ENCODE assay signal across 12 mouse cellular contexts in the genomic region with DNA sequence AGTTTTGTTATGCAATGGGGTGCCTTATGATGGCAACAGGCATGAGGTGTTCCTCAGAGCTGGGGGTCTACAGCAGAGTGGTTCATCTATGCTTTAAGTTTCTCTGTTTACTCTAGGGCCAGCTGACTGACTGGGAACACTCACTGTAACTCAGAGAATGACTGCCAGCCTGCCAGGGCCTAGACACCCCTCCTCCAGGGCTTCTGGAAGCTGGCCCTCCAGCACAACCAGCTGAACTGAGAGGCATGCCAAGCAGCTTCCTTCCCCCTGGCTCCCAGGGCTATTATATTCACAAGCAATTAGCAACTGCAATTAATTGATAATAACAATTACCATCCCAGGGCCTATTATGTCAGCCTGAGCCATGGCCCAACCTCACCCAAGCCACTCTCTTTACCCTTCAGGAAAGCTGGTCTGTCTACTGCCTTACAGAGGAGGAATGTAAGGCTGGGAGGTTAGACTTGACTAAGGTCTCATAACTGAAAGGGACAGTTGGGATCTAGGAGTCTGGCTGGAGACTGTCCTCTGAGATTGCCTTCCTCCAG. TPM values are rescaled to one million over a fixed set of nuclear protein-coding genes. Genes with fewer than 3 reads are reported as not detected.
DNase-seq lines count a peak whose midpoint lies in the region; ATAC-seq and TF ChIP-seq lines count a peak whose summit lies in the region.
"Had no signal": no experiment of that assay in that cellular context is flagged by ENCODE, and none has a peak within 500 bp of the region (broad histone marks: within the 10 kb centered on the region; RNA-seq: fewer than 3 reads in every experiment).

No protein-coding gene starts in this region.

- peak; percentile 23 to 32 for DNase-seq in heart, adult 9 months (ENCODE audit: low spot score in 2 of 2)
- DNase-seq in forebrain, postnatal 0 days = peak; percentile 54
- DNase-seq in left cerebral cortex, adult 2 months (ENCODE audit: extremely low spot score in 1 of 2, low spot score in 2 of 2) = peak; percentile 19 to 29
- no peak for DNase-seq in thymus, postnatal 36 days
- DNase-seq in gastrocnemius, adult 8-10 months (ENCODE audit: low spot score in 2 of 2) = no peak
- DNase-seq: adrenal gland, postnatal 36 days; kidney, adult 11 months had no signal

- H3K9ac ChIP-seq in heart, embryonic 12.5 days = no peak overlapping the region
- H3K9ac ChIP-seq in forebrain, postnatal 0 days = no peak overlapping the region
- H3K9ac ChIP-seq in neural tube, embryonic 15.5 days (replicated peaks) = no peak overlapping the region
- H3K9ac ChIP-seq: liver, embryonic 15.5 days had no signal

- H3K9me3 ChIP-seq in heart, embryonic 12.5 days (replicated peaks) = no peaks in the 10 kb centered on the region
- H3K9me3 ChIP-seq in forebrain, postnatal 0 days (ENCODE audit: low read length) = no peaks in the 10 kb centered on the region
- H3K9me3 ChIP-seq in neural tube, embryonic 15.5 days (replicated peaks) = no peaks in the 10 kb centered on the region
- H3K9me3 ChIP-seq: liver, embryonic 15.5 days had no signal

- H3K4me2 ChIP-seq in heart, embryonic 12.5 days = no peak overlapping the region
- no peak overlapping the region for H3K4me2 ChIP-seq in forebrain, postnatal 0 days (ENCODE audit: low read depth)
- H3K4me2 ChIP-seq in neural tube, embryonic 15.5 days = no peak overlapping the region
- H3K4me2 ChIP-seq: liver, embryonic 15.5 days had no signal

- no peak overlapping the region for H3K4me3 ChIP-seq in heart, embryonic 12.5 days
- no peak overlapping the region for H3K4me3 ChIP-seq in forebrain, postnatal 0 days (ENCODE audit: low read depth, low read length)
- no peak overlapping the region for H3K4me3 ChIP-seq in left cerebral cortex, adult 2 months
- no peak overlapping the region for H3K4me3 ChIP-seq in neural tube, embryonic 15.5 days (replicated peaks)
- H3K4me3 ChIP-seq: liver, embryonic 15.5 days had no signal

- peaks cover 8% of the 10 kb centered on the region for H3K4me1 ChIP-seq in heart, embryonic 12.5 days (replicated peaks)
- 0 out of 2 replicates have a peak, but pooled peaks cover 5% of the 10 kb centered on the region for H3K4me1 ChIP-seq in forebrain, postnatal 0 days (ENCODE audit: insufficient read depth)
- peaks cover 19% of the 10 kb centered on the region; the same call in 1 of the 2 replicates for H3K4me1 ChIP-seq in neural tube, embryonic 15.5 days
- H3K4me1 ChIP-seq: liver, embryonic 15.5 days had no signal

- intact Hi-C loops in left cerebral cortex, adult 2 months (cut with DNase I) = no loop called here

- TF ChIP-seq CTCF in forebrain, postnatal 0 days (IDR thresholded peaks at IDR 0.05; ENCODE audit: low read depth) = no peak
- no peak for TF ChIP-seq CTCF in left cerebral cortex, adult 2 months (IDR thresholded peaks at IDR 0.05)

- no peaks in the 10 kb centered on the region for H3K36me3 ChIP-seq in heart, embryonic 12.5 days
- H3K36me3 ChIP-seq in forebrain, postnatal 0 days (ENCODE audit: insufficient read depth) = peaks cover 28% of the 10 kb centered on the region
- H3K36me3 ChIP-seq in neural tube, embryonic 15.5 days = peaks cover 30% of the 10 kb centered on the region
- H3K36me3 ChIP-seq: liver, embryonic 15.5 days had no signal

- ATAC-seq in heart, embryonic 12.5 days (ENCODE audit: insufficient number of reproducible peaks, low FRiP score) = no peak
- ATAC-seq in forebrain, postnatal 0 days = peak; percentile 90
- peak; percentile 64 for ATAC-seq in neural tube, embryonic 15.5 days (ENCODE audit: low FRiP score)
- ATAC-seq in inflammation-experienced regulatory T-cells, adult 6 months = no peak

- H3K27me3 ChIP-seq in heart, embryonic 12.5 days (replicated peaks) = peaks cover 12% of the 10 kb centered on the region
- H3K27me3 ChIP-seq in forebrain, postnatal 0 days (ENCODE audit: insufficient read depth, low read length) = no peaks in the 10 kb centered on the region
- H3K27me3 ChIP-seq in neural tube, embryonic 15.5 days (replicated peaks) = no peaks in the 10 kb centered on the region
- H3K27me3 ChIP-seq: CH12.LX; liver, embryonic 15.5 days had no signal

- no peak overlapping the region for H3K27ac ChIP-seq in heart, embryonic 12.5 days (ENCODE audit: poor library complexity, severe bottlenecking)
- H3K27ac ChIP-seq in forebrain, postnatal 0 days (ENCODE audit: low read depth, low read length) = no peak overlapping the region
- H3K27ac ChIP-seq in left cerebral cortex, adult 2 months = peak overlapping the region; percentile 62; the same call in 1 of the 2 replicates
- H3K27ac ChIP-seq in neural tube, embryonic 15.5 days (replicated peaks) = peak overlapping the region; percentile 68
- H3K27ac ChIP-seq: liver, embryonic 15.5 days had no signal

RNA-seq across cellular contexts. Expression of gene Syn3, which starts 41.0 kb away (rescaled TPM):
- 1.5 TPM in 2 replicates for polyA plus RNA-seq in heart, embryonic 12.5 days (2016; fragmentation: Nextera tagmentation; extraction: Ambion mirVana)
- 31.4 and 47.6 TPM in 2 replicates for total RNA-seq in forebrain, postnatal 0 days (2014; rRNA removed)
- polyA plus RNA-seq in forebrain, postnatal 0 days (2015; fragmentation: Nextera tagmentation; extraction: Ambion mirVana) = 11.2 and 16.4 TPM in 2 replicates
- total RNA-seq in left cerebral cortex, adult 2 months (2021) = 10 to 100 TPM; 29.9 to 30.8 TPM
- polyA plus RNA-seq in neural tube, embryonic 15.5 days (2015; fragmentation: Nextera tagmentation; extraction: Ambion mirVana) = 24.4 and 29.0 TPM in 2 replicates
- not detected for polyA plus RNA-seq in inflammation-experienced regulatory T-cells, adult 6 months (2017; shearing (Covaris generic))
- under 1 TPM; 0.10 to 0.90 (median 0.57) TPM for total RNA-seq in gastrocnemius, adult 8-10 months (2022)

Comparison
In these comparisons a context has a peak if more than half of its experiments do, and no peak if none do; other contexts are left out.
1. DNase-seq: peak in heart, adult 9 months (2 of 2), forebrain, postnatal 0 days (single experiment) and left cerebral cortex, adult 2 months (2 of 2); none in thymus, postnatal 36 days (0 of 2) and gastrocnemius, adult 8-10 months (0 of 2).
2. ATAC-seq: peak in forebrain, postnatal 0 days (single experiment) and neural tube, embryonic 15.5 days (single experiment); none in heart, embryonic 12.5 days (single experiment) and inflammation-experienced regulatory T-cells, adult 6 months (single experiment).
3. H3K27ac ChIP-seq: peak in left cerebral cortex, adult 2 months (single experiment) and neural tube, embryonic 15.5 days (single experiment); none in heart, embryonic 12.5 days (single experiment) and forebrain, postnatal 0 days (single experiment).